Mouse (Mus musculus): Measurements from ENCODE around the gene Bptf. TPM values are rescaled to one million over a fixed set of nuclear protein-coding genes. Genes with fewer than 3 reads are reported as not detected.

Gene Bptf
- polyA plus RNA-seq, 1 experiment from 2014 or later, result 19.6 TPM

GRCm38 (mm10) chr11:107117789-107118188 lies 14.1 kb downstream of the Bptf start:
- WGBS, result 78% methylated on average over 12 of the region's 12 CpGs
- ATAC-seq (ENCODE audit: insufficient number of reproducible peaks, low FRiP score), result no peak
- Histone ChIP-seq H3K4me2 (no peak overlapping the region), H3K27ac (ENCODE audit: poor library complexity, severe bottlenecking) (no peak overlapping the region), H3K4me3 (no peak overlapping the region), H3K36me3 (no peaks in the 10 kb centered on the region), H3K9ac (no peak overlapping the region), H3K4me1 (replicated peaks) (peaks cover 39% of the 10 kb centered on the region), H3K9me3 (replicated peaks) (no peaks in the 10 kb centered on the region), H3K27me3 (replicated peaks) (no peaks in the 10 kb centered on the region)

GRCm38 (mm10) chr11:107113881-107114557 lies 17.9 kb downstream of the Bptf start:
- no peak for ATAC-seq (ENCODE audit: insufficient number of reproducible peaks, low FRiP score)
- Histone ChIP-seq H3K9me3 (replicated peaks) (no peaks in the 10 kb centered on the region), H3K4me1 (replicated peaks) (peaks cover 32% of the 10 kb centered on the region), H3K9ac (no peak overlapping the region), H3K4me3 (no peak overlapping the region), H3K27ac (ENCODE audit: poor library complexity, severe bottlenecking) (peak overlapping the region; percentile 40; the same call in 1 of the 2 replicates), H3K4me2 (peak overlapping the region; percentile 23; the same call in 1 of the 2 replicates), H3K36me3 (peaks cover 25% of the 10 kb centered on the region), H3K27me3 (replicated peaks) (no peaks in the 10 kb centered on the region)
- WGBS, result 35% methylated on average over 10 of the region's 10 CpGs

- no peak overlapping the region for H3K4me2 ChIP-seq
- H3K27ac ChIP-seq (ENCODE audit: poor library complexity, severe bottlenecking), result no peak overlapping the region
- 58% methylated on average over 4 of the region's 4 CpGs for WGBS
- H3K27me3 ChIP-seq (replicated peaks), result no peaks in the 10 kb centered on the region
- no peak overlapping the region for H3K9ac ChIP-seq
- no peaks in the 10 kb centered on the region for H3K9me3 ChIP-seq (replicated peaks)
- H3K4me1 ChIP-seq (replicated peaks), result peaks cover 30% of the 10 kb centered on the region
- no peak for ATAC-seq (ENCODE audit: insufficient number of reproducible peaks, low FRiP score)
- H3K36me3 ChIP-seq, result peaks cover 25% of the 10 kb centered on the region
- no peak overlapping the region for H3K4me3 ChIP-seq
Measured at GRCm38 (mm10) chr11:107113112-107113511, 18.8 kb downstream of the Bptf start.

- 92% methylated on average over 8 of the region's 8 CpGs for WGBS
- no peaks in the 10 kb centered on the region for H3K9me3 ChIP-seq (replicated peaks)
- H3K4me3 ChIP-seq, result no peak overlapping the region
- no peak for ATAC-seq (ENCODE audit: insufficient number of reproducible peaks, low FRiP score)
- H3K36me3 ChIP-seq, result peaks cover 25% of the 10 kb centered on the region
- H3K27me3 ChIP-seq (replicated peaks), result no peaks in the 10 kb centered on the region
- H3K27ac ChIP-seq (ENCODE audit: poor library complexity, severe bottlenecking), result no peak overlapping the region
- H3K4me1 ChIP-seq (replicated peaks), result peaks cover 30% of the 10 kb centered on the region
- no peak overlapping the region for H3K9ac ChIP-seq
- no peak overlapping the region for H3K4me2 ChIP-seq
Measured at GRCm38 (mm10) chr11:107109669-107110068, 22.3 kb downstream of the Bptf start.

GRCm38 (mm10) chr11:107108892-107109291 lies 23.0 kb downstream of the Bptf start:
- Histone ChIP-seq H3K9me3 (replicated peaks) (no peaks in the 10 kb centered on the region), H3K36me3 (peaks cover 25% of the 10 kb centered on the region), H3K4me3 (no peak overlapping the region), H3K4me1 (replicated peaks) (peaks cover 27% of the 10 kb centered on the region), H3K27me3 (replicated peaks) (no peaks in the 10 kb centered on the region), H3K27ac (ENCODE audit: poor library complexity, severe bottlenecking) (no peak overlapping the region), H3K4me2 (no peak overlapping the region), H3K9ac (no peak overlapping the region)
- 92% methylated on average over 2 of the region's 2 CpGs for WGBS
- no peak for ATAC-seq (ENCODE audit: insufficient number of reproducible peaks, low FRiP score)

- peaks cover 25% of the 10 kb centered on the region for H3K36me3 ChIP-seq
- H3K4me3 ChIP-seq, result no peak overlapping the region
- 78% methylated on average over 4 of the region's 4 CpGs for WGBS
- no peak overlapping the region for H3K4me2 ChIP-seq
- no peak for ATAC-seq (ENCODE audit: insufficient number of reproducible peaks, low FRiP score)
- no peak overlapping the region for H3K9ac ChIP-seq
- H3K27ac ChIP-seq (ENCODE audit: poor library complexity, severe bottlenecking), result peak overlapping the region; percentile 49; the same call in 1 of the 2 replicates
- no peaks in the 10 kb centered on the region for H3K9me3 ChIP-seq (replicated peaks)
- no peaks in the 10 kb centered on the region for H3K27me3 ChIP-seq (replicated peaks)
- peaks cover 33% of the 10 kb centered on the region for H3K4me1 ChIP-seq (replicated peaks)
Measured at GRCm38 (mm10) chr11:107107725-107108078, 24.2 kb downstream of the Bptf start.

GRCm38 (mm10) chr11:107106978-107107724 lies 24.8 kb downstream of the Bptf start:
- no peak overlapping the region for H3K4me3 ChIP-seq
- no peak overlapping the region for H3K4me2 ChIP-seq
- 68% methylated on average over 12 of the region's 12 CpGs for WGBS
- H3K36me3 ChIP-seq, result peaks cover 25% of the 10 kb centered on the region
- H3K9me3 ChIP-seq (replicated peaks), result no peaks in the 10 kb centered on the region
- no peak for ATAC-seq (ENCODE audit: insufficient number of reproducible peaks, low FRiP score)
- H3K9ac ChIP-seq, result no peak overlapping the region
- peaks cover 38% of the 10 kb centered on the region for H3K4me1 ChIP-seq (replicated peaks)
- peak overlapping the region; percentile 49 for H3K27ac ChIP-seq (ENCODE audit: poor library complexity, severe bottlenecking)
- H3K27me3 ChIP-seq (replicated peaks), result no peaks in the 10 kb centered on the region

- Histone ChIP-seq H3K4me2 (no peak overlapping the region), H3K27me3 (replicated peaks) (no peaks in the 10 kb centered on the region), H3K4me3 (no peak overlapping the region), H3K36me3 (peaks cover 20% of the 10 kb centered on the region), H3K4me1 (replicated peaks) (peaks cover 45% of the 10 kb centered on the region), H3K27ac (ENCODE audit: poor library complexity, severe bottlenecking) (peak overlapping the region; percentile 21; the same call in 1 of the 2 replicates), H3K9me3 (replicated peaks) (no peaks in the 10 kb centered on the region), H3K9ac (no peak overlapping the region)
- no peak for ATAC-seq (ENCODE audit: insufficient number of reproducible peaks, low FRiP score)
- 90% methylated on average over 8 of the region's 8 CpGs for WGBS
Measured at GRCm38 (mm10) chr11:107106461-107106860, 25.5 kb downstream of the Bptf start.

- Histone ChIP-seq H3K27ac (ENCODE audit: poor library complexity, severe bottlenecking) (no peak overlapping the region), H3K36me3 (peaks cover 8% of the 10 kb centered on the region), H3K27me3 (replicated peaks) (no peaks in the 10 kb centered on the region), H3K9me3 (replicated peaks) (no peaks in the 10 kb centered on the region), H3K4me3 (no peak overlapping the region), H3K4me2 (no peak overlapping the region), H3K9ac (no peak overlapping the region), H3K4me1 (replicated peaks) (peaks cover 53% of the 10 kb centered on the region)
- no peak for ATAC-seq (ENCODE audit: insufficient number of reproducible peaks, low FRiP score)
- WGBS, result 55% methylated on average over 5 of the region's 5 CpGs
Measured at GRCm38 (mm10) chr11:107105227-107105626, 26.7 kb downstream of the Bptf start.

GRCm38 (mm10) chr11:107103736-107104135 lies 28.2 kb downstream of the Bptf start:
- WGBS, result 75% methylated on average over 2 of the region's 2 CpGs

GRCm38 (mm10) chr11:107103224-107103589 lies 28.7 kb downstream of the Bptf start:
- Histone ChIP-seq H3K27me3 (replicated peaks) (no peaks in the 10 kb centered on the region), H3K9me3 (replicated peaks) (no peaks in the 10 kb centered on the region), H3K4me2 (no peak overlapping the region), H3K9ac (no peak overlapping the region), H3K27ac (ENCODE audit: poor library complexity, severe bottlenecking) (peak overlapping the region; percentile 56; the same call in 1 of the 2 replicates), H3K36me3 (peaks cover 13% of the 10 kb centered on the region), H3K4me1 (replicated peaks) (peaks cover 50% of the 10 kb centered on the region), H3K4me3 (no peak overlapping the region)
- no peak for ATAC-seq (ENCODE audit: insufficient number of reproducible peaks, low FRiP score)
- WGBS, result 48% methylated on average over 2 of the region's 2 CpGs

More at GRCm38 (mm10) chr11:107103736-107104135, 28.2 kb downstream of the Bptf start:
- H3K9ac ChIP-seq, result no peak overlapping the region
- H3K4me3 ChIP-seq, result no peak overlapping the region
- no peak for ATAC-seq (ENCODE audit: insufficient number of reproducible peaks, low FRiP score)
- no peaks in the 10 kb centered on the region for H3K27me3 ChIP-seq (replicated peaks)
- H3K27ac ChIP-seq (ENCODE audit: poor library complexity, severe bottlenecking), result peak overlapping the region; percentile 38; the same call in 1 of the 2 replicates
- H3K4me1 ChIP-seq (replicated peaks), result peaks cover 53% of the 10 kb centered on the region
- no peak overlapping the region for H3K4me2 ChIP-seq
- no peaks in the 10 kb centered on the region for H3K9me3 ChIP-seq (replicated peaks)
- H3K36me3 ChIP-seq, result peaks cover 8% of the 10 kb centered on the region

All from heart, embryonic 12.5 days (tissue).